In the genomic region with DNA sequence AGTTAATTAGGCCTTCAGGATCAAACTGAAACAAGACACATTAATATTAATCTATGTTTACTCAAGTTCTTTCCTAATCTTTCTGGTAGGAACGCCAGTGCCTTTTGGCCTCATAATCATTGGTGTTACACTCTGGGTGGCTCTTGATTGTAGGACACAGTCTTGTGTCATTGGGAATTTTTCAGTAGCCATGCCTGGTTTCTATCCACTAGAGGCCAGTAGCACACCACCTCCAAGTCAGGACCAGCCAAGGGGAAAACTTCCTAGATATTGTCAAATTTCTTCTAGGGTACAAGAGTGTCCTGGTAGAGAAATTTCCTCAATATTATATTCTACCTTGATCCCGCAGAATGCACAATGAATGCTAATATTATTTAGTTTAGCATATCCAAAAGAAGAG, we compare ENCODE assay signal across 10 mouse cellular contexts.
DNase-seq lines count a peak whose midpoint lies in the region; ATAC-seq and TF ChIP-seq lines count a peak whose summit lies in the region.
"Had no signal": no experiment of that assay in that cellular context is flagged by ENCODE, and none has a peak within 500 bp of the region (broad histone marks: within the 10 kb centered on the region; RNA-seq: fewer than 3 reads in every experiment).

No protein-coding gene starts in this region.

- H3K4me2 ChIP-seq in forebrain, embryonic 14.5 days (ENCODE audit: low read length): no peak overlapping the region
- H3K4me2 ChIP-seq: heart, embryonic 15.5 days had no signal

- peak; percentile 33; the same call in 1 of the 2 replicates for TF ChIP-seq CTCF in bone marrow, adult 2 months (IDR thresholded peaks at IDR 0.05; ENCODE audit: control insufficient read depth, insufficient read depth, low read length)

- H3K9me3 ChIP-seq in forebrain, embryonic 14.5 days (replicated peaks; ENCODE audit: control insufficient read depth, low read length): no peaks in the 10 kb centered on the region
- H3K9me3 ChIP-seq: heart, embryonic 15.5 days had no signal

- no peak overlapping the region for H3K27ac ChIP-seq in bone marrow, adult 2 months (ENCODE audit: control insufficient read depth, insufficient read depth, low read depth, low read length, poor library complexity)
- H3K27ac ChIP-seq in forebrain, embryonic 14.5 days (ENCODE audit: low read depth, low read length): no peak overlapping the region
- H3K27ac ChIP-seq: heart, embryonic 15.5 days had no signal

- peak; percentile 71 for ATAC-seq in forebrain, embryonic 14.5 days
- ATAC-seq in erythroblast, adult 5-6 weeks (replicated peaks; ENCODE audit: low FRiP score, poor library complexity, severe bottlenecking): no peak

- no peak overlapping the region for H3K4me3 ChIP-seq in bone marrow, adult 2 months (replicated peaks; ENCODE audit: control insufficient read depth, low read depth, low read length)
- H3K4me3 ChIP-seq in forebrain, embryonic 14.5 days (ENCODE audit: low read depth, low read length): no peak overlapping the region
- H3K4me3 ChIP-seq: heart, embryonic 15.5 days; myocyte had no signal

- DNase-seq in heart, adult 11 months: peak; percentile 63
- DNase-seq in heart, postnatal 25 days (ENCODE audit: low spot score): no peak
- peak; percentile 24 for DNase-seq in A20 (ENCODE audit: low read depth, low spot score)
- DNase-seq in forebrain, embryonic 14.5 days (ENCODE audit: low spot score): peak; percentile 67
- peak; percentile 13 to 54 for DNase-seq in kidney, postnatal 36 days
- peak; percentile 32 for DNase-seq in lung, postnatal 25 days (ENCODE audit: low spot score)

- no peak for TF ChIP-seq POLR2A in bone marrow, adult 2 months (IDR thresholded peaks at IDR 0.05; ENCODE audit: borderline replicate concordance, control insufficient read depth, low read depth, low read length)

- WGBS in bone marrow, adult 2 months: 48% methylated on average over 2 of the region's 2 CpGs
- WGBS in forebrain, embryonic 14.5 days: 49% methylated on average over 2 of the region's 2 CpGs

- H3K9ac ChIP-seq in forebrain, embryonic 14.5 days (ENCODE audit: low read length): no peak overlapping the region
- H3K9ac ChIP-seq: heart, embryonic 15.5 days had no signal

- no peaks in the 10 kb centered on the region for H3K27me3 ChIP-seq in forebrain, embryonic 14.5 days (replicated peaks; ENCODE audit: control insufficient read depth, insufficient read depth, low read length)
- H3K27me3 ChIP-seq: heart, embryonic 15.5 days had no signal

- intact Hi-C loops in heart, postnatal 25 days (cut with DNase I): loop anchor here (1.0 kb wide), 2 partner anchors 329 to 343 kb away; no protein-coding TSS in a partner anchor

- no peaks in the 10 kb centered on the region for H3K36me3 ChIP-seq in forebrain, embryonic 14.5 days (ENCODE audit: control insufficient read depth, insufficient read depth, low read length)
- H3K36me3 ChIP-seq: heart, embryonic 15.5 days had no signal

- no peaks in the 10 kb centered on the region for H3K4me1 ChIP-seq in bone marrow, adult 2 months (ENCODE audit: control insufficient read depth, insufficient read depth, low read length)
- no peaks in the 10 kb centered on the region for H3K4me1 ChIP-seq in forebrain, embryonic 14.5 days (ENCODE audit: control insufficient read depth, insufficient read depth, low read length)
- H3K4me1 ChIP-seq: heart, embryonic 15.5 days had no signal
